Mouse (Mus musculus) mesoderm, embryonic 11.5 days (tissue): Measurements from ENCODE around the gene Hdlbp.
A peak's percentile ranks its signal among the peaks of the same experiment; 100 is the strongest.
"Not testable (repeated sequence)": the region's sequence is repeated elsewhere in the genome, so short reads cannot be mapped to it uniquely, and the experiment has no call there.

Experiments
- DNase-seq: peaks from one replicate; pipeline ENCODE4 v3.0.0-alpha.2; 2012; ENCODE audit warnings: low read depth, low spot score

Hdlbp gene

GRCm38 (mm10) chr1:93478586-93479475 is at the start of gene Hdlbp:
Hdlbp (minus strand) TSS chr1:93478815.
- DNase-seq = peak; percentile 99

GRCm38 (mm10) chr1:93522325-93522724 is 43.7 kb upstream of the Hdlbp start:
- DNase-seq = no peak

GRCm38 (mm10) chr1:93521491-93521890 is 42.9 kb upstream of the Hdlbp start:
- no peak for DNase-seq

- DNase-seq = no peak
These were observed 34.6 kb upstream of the Hdlbp start for GRCm38 (mm10) chr1:93513221-93513620.

- DNase-seq = peak; percentile 46
These were observed 33.7 kb upstream of the Hdlbp start for GRCm38 (mm10) chr1:93512351-93512690.

GRCm38 (mm10) chr1:93511585-93512350 is 33.2 kb upstream of the Hdlbp start, which contains the start of gene Farp2:
Farp2 (plus strand) TSS chr1:93512079.
- DNase-seq = peak; percentile 96

- not testable (repeated sequence) for DNase-seq
These were observed 30.0 kb upstream of the Hdlbp start for GRCm38 (mm10) chr1:93508576-93508975.

- peak; percentile 53 for DNase-seq
These were observed 28.5 kb upstream of the Hdlbp start for GRCm38 (mm10) chr1:93506944-93507676.

- no peak for DNase-seq
These were observed 16.7 kb upstream of the Hdlbp start for GRCm38 (mm10) chr1:93495312-93495711.

GRCm38 (mm10) chr1:93486302-93486701 is 7.7 kb upstream of the Hdlbp start:
- DNase-seq = not testable (repeated sequence)

- DNase-seq = peak; percentile 29
These were observed 965 bp upstream of the Hdlbp start for GRCm38 (mm10) chr1:93479476-93480083.

GRCm38 (mm10) chr1:93477758-93478585 is 643 bp downstream of the Hdlbp start:
- peak; percentile 97 for DNase-seq

GRCm38 (mm10) chr1:93475694-93476093 is 2.9 kb downstream of the Hdlbp start:
- DNase-seq = no peak

- no peak for DNase-seq
These were observed 10.0 kb downstream of the Hdlbp start for GRCm38 (mm10) chr1:93468626-93469025.

- no peak for DNase-seq
These were observed 12.9 kb downstream of the Hdlbp start for GRCm38 (mm10) chr1:93465746-93466145.

GRCm38 (mm10) chr1:93465066-93465465 is 13.5 kb downstream of the Hdlbp start:
- DNase-seq = no peak

GRCm38 (mm10) chr1:93459101-93459500 is 19.5 kb downstream of the Hdlbp start:
- DNase-seq = no peak

- no peak for DNase-seq
These were observed 20.3 kb downstream of the Hdlbp start for GRCm38 (mm10) chr1:93458357-93458756.

GRCm38 (mm10) chr1:93453721-93454255 is 24.8 kb downstream of the Hdlbp start:
- no peak for DNase-seq

GRCm38 (mm10) chr1:93450118-93450517 is 28.5 kb downstream of the Hdlbp start:
- not testable (repeated sequence) for DNase-seq
